Mouse (Mus musculus) bone marrow macrophage, adult 2 months (primary cell): Measurements from ENCODE around the gene Sox15.

Source experiments
- CTCF ChIP-seq: IDR thresholded peaks from 2 replicates; pipeline ENCODE4 v1.5.1; 2012; ENCODE audit warnings: low read depth, mild to moderate bottlenecking, low read length, moderate library complexity
- POLR2A ChIP-seq: IDR thresholded peaks from 2 replicates; pipeline ENCODE4 v1.6.1; 2012; ENCODE audit warnings: mild to moderate bottlenecking, low read depth, low read length, borderline replicate concordance

GRCm38 (mm10) chr11:69628286-69628685 lies 26.8 kb upstream of the Sox15 start:
- TF ChIP-seq CTCF (peak; percentile 93), POLR2A (no peak)
